Mouse (Mus musculus) neural tube, embryonic 14.5 days (tissue): ENCODE data around the gene Tnfrsf13c. TPM values are rescaled to one million over a fixed set of nuclear protein-coding genes. Genes with fewer than 3 reads are reported as not detected.
"Not testable (repeated sequence)": the region's sequence is repeated elsewhere in the genome, so short reads cannot be mapped to it uniquely, and the experiment has no call there.

ENCODE experiments used
- ATAC-seq: fragments of 200-750 bp; cut with Nextera tagmentation; 2 replicates; pipeline ENCODE4 v1.8.0; 2017; ENCODE audit warnings: low read depth, mild to moderate bottlenecking, moderate TSS enrichment, moderate library complexity
- H3K27ac ChIP-seq: fragments of 300-500 bp; sonication (generic); 2 replicates; pipeline ENCODE4 v1.5.1; 2014; ENCODE audit warnings: low read depth, mild to moderate bottlenecking, control low read depth, low read length, moderate library complexity, mixed read lengths
- H3K27me3 ChIP-seq: fragments of 300-500 bp; sonication (generic); 2 replicates; pipeline ENCODE4 v1.6.1; 2014; ENCODE audit warnings: low read length; ENCODE audit not compliant: control insufficient read depth, insufficient read depth
- H3K36me3 ChIP-seq: fragments of 300-500 bp; sonication (generic); 2 replicates; pipeline ENCODE4 v1.6.1; 2014; ENCODE audit warnings: low read length, mixed read lengths; ENCODE audit not compliant: control insufficient read depth, insufficient read depth
- H3K4me1 ChIP-seq: fragments of 300-500 bp; sonication (generic); 2 replicates; pipeline ENCODE4 v1.6.1; 2014; ENCODE audit warnings: low read length; ENCODE audit not compliant: control insufficient read depth, insufficient read depth
- H3K4me2 ChIP-seq: fragments of 300-500 bp; sonication (generic); 2 replicates; pipeline ENCODE4 v1.6.1; 2014; ENCODE audit warnings: mild to moderate bottlenecking, low read depth, low read length, control low read depth
- H3K4me3 ChIP-seq: fragments of 300-500 bp; sonication (generic); 2 replicates; pipeline ENCODE4 v1.5.1; 2014; ENCODE audit warnings: low read depth, low read length, control low read depth, mixed read lengths
- H3K9ac ChIP-seq: fragments of 300-500 bp; sonication (generic); replicated peaks from 2 replicates; pipeline ENCODE4 v1.6.1; 2014; ENCODE audit warnings: low read depth, mild to moderate bottlenecking, control low read depth, low read length, mixed read lengths
- H3K9me3 ChIP-seq: fragments of 300-500 bp; sonication (generic); 2 replicates; pipeline ENCODE4 v1.6.1; 2016; ENCODE audit warnings: low read length; ENCODE audit not compliant: control insufficient read depth
- WGBS: fragments of 180-500 bp; shearing (Covaris S2); extraction: QIAGEN DNeasy Blood & Tissue Kit; methylation state at CpG from one replicate; pipeline ENCODE4 v1.1.7; 2014; 5-methylcytosine and 5-hydroxymethylcytosine counted together
- polyA plus RNA-seq: library from polyadenylated mRNA; unstranded; fragments of >200 nt; fragmentation: Nextera tagmentation; extraction: Ambion mirVana; gene quantifications from 2 replicates; pipeline ENCODE4 v1.2.1, GENCODE M21; 2014

Gene Tnfrsf13c
- polyA plus RNA-seq, 1 experiment from 2014 or later = 1.4 TPM

GRCm38 (mm10) chr15:82252097-82252496 lies 27.9 kb upstream of the Tnfrsf13c start, which contains the start of gene 1500009C09Rik:
TSS of gene 1500009C09Rik (plus strand) at chr15:82252397.
- Histone ChIP-seq H3K4me2 (no peak within 1 kb of the TSS), H3K9ac (no peak within 1 kb of the TSS), H3K4me3 (no peak within 1 kb of the TSS), H3K9me3 (no peaks in the 10 kb centered on the region), H3K4me1 (peaks cover 13% of the 10 kb centered on the region), H3K27ac (no peak within 1 kb of the TSS), H3K27me3 (no peaks in the 10 kb centered on the region), H3K36me3 (no peaks in the 10 kb centered on the region)
- WGBS = 93% methylated on average over 6 of the region's 6 CpGs
- ATAC-seq = no peak

- Histone ChIP-seq H3K36me3 (no peaks in the 10 kb centered on the region), H3K4me1 (peaks cover 8% of the 10 kb centered on the region; the same call in 1 of the 2 replicates), H3K27ac (no peak overlapping the region), H3K9ac (no peak overlapping the region), H3K9me3 (no peaks in the 10 kb centered on the region), H3K27me3 (no peaks in the 10 kb centered on the region), H3K4me3 (no peak overlapping the region), H3K4me2 (no peak overlapping the region)
- ATAC-seq = no peak
- whole genome bisulfite sequencing = 98% methylated on average over 3 of the region's 3 CpGs
Observed at GRCm38 (mm10) chr15:82251579-82251978, 27.4 kb upstream of the Tnfrsf13c start.

GRCm38 (mm10) chr15:82247131-82247776 lies 23.1 kb upstream of the Tnfrsf13c start:
- Histone ChIP-seq H3K4me1 (peaks cover 5% of the 10 kb centered on the region; the same call in 1 of the 2 replicates), H3K4me2 (no peak overlapping the region), H3K27ac (no peak overlapping the region), H3K36me3 (no peaks in the 10 kb centered on the region), H3K9me3 (no peaks in the 10 kb centered on the region), H3K4me3 (no peak overlapping the region), H3K9ac (no peak overlapping the region), H3K27me3 (no peaks in the 10 kb centered on the region)
- ATAC-seq = no peak
- 73% methylated on average over 3 of the region's 3 CpGs for WGBS

GRCm38 (mm10) chr15:82244805-82245161 lies 20.6 kb upstream of the Tnfrsf13c start:
- not testable (repeated sequence) for H3K27ac ChIP-seq, H3K36me3 ChIP-seq, H3K9me3 ChIP-seq, H3K4me1 ChIP-seq, H3K9ac ChIP-seq, H3K27me3 ChIP-seq, ATAC-seq
- WGBS = 20% methylated on average over 9 of the region's 9 CpGs
- H3K4me2 ChIP-seq = peak overlapping the region; percentile 74
- peak overlapping the region; percentile 66 for H3K4me3 ChIP-seq

- H3K27me3 ChIP-seq = no peaks in the 10 kb centered on the region
Observed at GRCm38 (mm10) chr15:82244115-82244804, 20.1 kb upstream of the Tnfrsf13c start, which contains the start of gene Cenpm. TSS of gene Cenpm (minus strand) at chr15:82244748.

GRCm38 (mm10) chr15:82243742-82244114 lies 19.6 kb upstream of the Tnfrsf13c start:
- Histone ChIP-seq H3K9ac (peak overlapping the region; percentile 39), H3K27me3 (no peaks in the 10 kb centered on the region), H3K4me2 (peak overlapping the region; percentile 74), H3K4me3 (peak overlapping the region; percentile 66), H3K9me3 (no peaks in the 10 kb centered on the region), H3K4me1 (peaks cover 5% of the 10 kb centered on the region; the same call in 1 of the 2 replicates), H3K27ac (no peak overlapping the region), H3K36me3 (no peaks in the 10 kb centered on the region)
- 5% methylated on average over 12 of the region's 12 CpGs for WGBS
- no peak; the same call in 1 of the 2 replicates for ATAC-seq

More at GRCm38 (mm10) chr15:82244115-82244804, 20.1 kb upstream of the Tnfrsf13c start, which contains the start of gene Cenpm:
- peak within 1 kb of the TSS; percentile 74 for H3K4me2 ChIP-seq
- peak within 1 kb of the TSS; percentile 39 for H3K9ac ChIP-seq
- no peaks in the 10 kb centered on the region for H3K36me3 ChIP-seq
- peak within 1 kb of the TSS; percentile 66 for H3K4me3 ChIP-seq
- no peaks in the 10 kb centered on the region for H3K9me3 ChIP-seq
- WGBS = under 1% methylated on average over 65 of the region's 65 CpGs
- H3K27ac ChIP-seq = peak within 1 kb of the TSS; percentile 13; the same call in 1 of the 2 replicates
- H3K4me1 ChIP-seq = peaks cover 5% of the 10 kb centered on the region; the same call in 1 of the 2 replicates
- peak; percentile 98 for ATAC-seq

- Histone ChIP-seq H3K36me3 (no peaks in the 10 kb centered on the region), H3K9me3 (no peaks in the 10 kb centered on the region), H3K27me3 (no peaks in the 10 kb centered on the region), H3K9ac (no peak overlapping the region), H3K27ac (no peak overlapping the region), H3K4me3 (no peak overlapping the region), H3K4me2 (peak overlapping the region; percentile 74; the same call in 1 of the 2 replicates), H3K4me1 (peaks cover 5% of the 10 kb centered on the region; the same call in 1 of the 2 replicates)
- WGBS = 82% methylated on average over 3 of the region's 3 CpGs
- ATAC-seq = no peak
Observed at GRCm38 (mm10) chr15:82243311-82243710, 19.1 kb upstream of the Tnfrsf13c start.

GRCm38 (mm10) chr15:82236565-82236964 lies 12.4 kb upstream of the Tnfrsf13c start:
- no peaks in the 10 kb centered on the region for H3K36me3 ChIP-seq
- no peak overlapping the region for H3K4me2 ChIP-seq
- H3K9ac ChIP-seq = no peak overlapping the region
- H3K27me3 ChIP-seq = no peaks in the 10 kb centered on the region
- peak; percentile 84; the same call in 1 of the 2 replicates for ATAC-seq
- no peak overlapping the region for H3K27ac ChIP-seq
- WGBS = 14% methylated on average over 5 of the region's 5 CpGs
- no peak overlapping the region for H3K4me3 ChIP-seq
- H3K9me3 ChIP-seq = no peaks in the 10 kb centered on the region
- H3K4me1 ChIP-seq = no peaks in the 10 kb centered on the region

GRCm38 (mm10) chr15:82235661-82236060 lies 11.5 kb upstream of the Tnfrsf13c start:
- Histone ChIP-seq H3K4me3 (no peak overlapping the region), H3K4me2 (no peak overlapping the region), H3K9ac (no peak overlapping the region), H3K9me3 (no peaks in the 10 kb centered on the region), H3K4me1 (no peaks in the 10 kb centered on the region), H3K27me3 (no peaks in the 10 kb centered on the region), H3K36me3 (no peaks in the 10 kb centered on the region), H3K27ac (no peak overlapping the region)
- 78% methylated on average over 10 of the region's 10 CpGs for WGBS
- ATAC-seq = no peak
